Mouse (Mus musculus) MEL (cell line): ENCODE data around the gene Mier2. TPM values are rescaled to one million over a fixed set of nuclear protein-coding genes. Genes with fewer than 3 reads are reported as not detected.

Source experiments
- DNase-seq: peaks from one replicate; pipeline ENCODE4 v3.0.0; 2011; ENCODE audit warnings: low read depth, low spot score
- H3K27ac ChIP-seq: 2 replicates; pipeline ENCODE4 v1.5.1; 2012; ENCODE audit warnings: low read depth, mild to moderate bottlenecking, control low read depth, low read length, moderate library complexity; ENCODE audit not compliant: control insufficient read depth
- H3K27me3 ChIP-seq, 2 experiments: fragments of 150-350 bp in 1 of 2; sonication (generic) in 1 of 2; 2 replicates each; pipeline ENCODE4 v1.6.1; 2012; ENCODE audit warnings: low read length in 2 of 2, mild to moderate bottlenecking in 2 of 2, improper control_type of control experiment in 1 of 2, moderate library complexity in 1 of 2; ENCODE audit not compliant: insufficient read depth in 2 of 2, control insufficient read depth in 1 of 2
- H3K36me3 ChIP-seq, 2 experiments: 2 replicates each; pipeline ENCODE4 v1.6.1; 2012 to 2014; ENCODE audit warnings: low read length in 2 of 2, improper control_type of control experiment in 1 of 2, inconsistent platforms in 1 of 2, mild to moderate bottlenecking in 1 of 2; ENCODE audit not compliant: insufficient read depth in 2 of 2, control insufficient read depth in 1 of 2
- H3K4me1 ChIP-seq, 2 experiments: fragments of 150-350 bp in 1 of 2; sonication (generic) in 1 of 2; 2 replicates each; pipeline ENCODE4 v1.6.1; 2012; ENCODE audit warnings: low read length in 2 of 2, improper control_type of control experiment in 1 of 2, mild to moderate bottlenecking in 1 of 2; ENCODE audit not compliant: insufficient read depth in 2 of 2, control insufficient read depth in 1 of 2
- H3K4me3 ChIP-seq, 2 experiments: fragments of 150-350 bp in 1 of 2; sonication (generic) in 1 of 2; 2 replicates each; pipeline ENCODE4 v1.5.1; 2012; ENCODE audit warnings: low read depth in 2 of 2, low read length in 2 of 2, mild to moderate bottlenecking in 2 of 2, moderate library complexity in 2 of 2, control low read depth in 1 of 2, improper control_type of control experiment in 1 of 2; ENCODE audit not compliant: control insufficient read depth in 1 of 2, insufficient read depth in 1 of 2
- H3K79me2 ChIP-seq: 2 replicates; pipeline ENCODE4 v1.6.1; 2012; ENCODE audit warnings: mild to moderate bottlenecking, low read length, moderate library complexity; ENCODE audit not compliant: control insufficient read depth, poor library complexity, insufficient read depth
- H3K9ac ChIP-seq: 2 replicates; pipeline ENCODE4 v1.6.1; 2012; ENCODE audit warnings: low read depth, mild to moderate bottlenecking, control low read depth, low read length, moderate library complexity; ENCODE audit not compliant: control insufficient read depth, poor library complexity, severe bottlenecking
- H3K9me3 ChIP-seq: fragments of 150-350 bp; sonication (generic); replicated peaks from 2 replicates; pipeline ENCODE4 v1.6.1; 2012; ENCODE audit warnings: mild to moderate bottlenecking, low read length, improper control_type of control experiment, moderate library complexity; ENCODE audit not compliant: insufficient read depth
- CHD2 ChIP-seq: IDR thresholded peaks from 2 replicates; pipeline ENCODE4 v1.6.1; 2011; ENCODE audit warnings: low read length, improper control_type of control experiment
- GABPA ChIP-seq: IDR thresholded peaks from 2 replicates; pipeline ENCODE4 v1.6.1; 2012; ENCODE audit warnings: low read depth, mild to moderate bottlenecking, inconsistent platforms, low read length, improper control_type of control experiment, moderate library complexity
- HCFC1 ChIP-seq: IDR thresholded peaks from 2 replicates; pipeline ENCODE4 v1.6.1; 2012; ENCODE audit warnings: low read depth, mild to moderate bottlenecking, inconsistent platforms, low read length, improper control_type of control experiment, moderate library complexity
- KAT2A ChIP-seq: conservative IDR thresholded peaks from 2 replicates; pipeline ENCODE4 v1.6.1; 2012; ENCODE audit warnings: low read depth, low read length, improper control_type of control experiment, inconsistent platforms
- MAX ChIP-seq: IDR thresholded peaks from 2 replicates; pipeline ENCODE4 v1.6.1; 2011; ENCODE audit warnings: low read length, improper control_type of control experiment
- MAZ ChIP-seq: IDR thresholded peaks from 2 replicates; pipeline ENCODE4 v1.6.1; 2012; ENCODE audit warnings: low read depth, mild to moderate bottlenecking, inconsistent platforms, low read length, improper control_type of control experiment
- MYC ChIP-seq: IDR thresholded peaks from 2 replicates; pipeline ENCODE4 v1.6.1; 2011; ENCODE audit warnings: low read depth, mild to moderate bottlenecking, low read length, improper control_type of control experiment, moderate library complexity
- NELFE ChIP-seq: IDR thresholded peaks from 2 replicates; pipeline ENCODE4 v1.6.1; 2011; ENCODE audit warnings: low read depth, low read length, improper control_type of control experiment
- NRF1 ChIP-seq: IDR thresholded peaks from 2 replicates; pipeline ENCODE4 v1.6.1; 2014; ENCODE audit warnings: low read depth, mild to moderate bottlenecking, inconsistent platforms, low read length, improper control_type of control experiment, moderate library complexity; ENCODE audit not compliant: poor library complexity, insufficient read depth, severe bottlenecking
- POLR2A ChIP-seq, 2 experiments: IDR thresholded peaks; 2 replicates each; pipeline ENCODE4 v1.6.1; 2011 to 2012; ENCODE audit warnings: low read length in 2 of 2, mild to moderate bottlenecking in 2 of 2, control low read depth in 1 of 2, improper control_type of control experiment in 1 of 2, low read depth in 1 of 2, moderate library complexity in 1 of 2; ENCODE audit not compliant: control insufficient read depth in 1 of 2, insufficient read depth in 1 of 2, poor library complexity in 1 of 2
- POLR2AphosphoS5 ChIP-seq: IDR thresholded peaks from 2 replicates; pipeline ENCODE4 v1.6.1; 2012; ENCODE audit warnings: low read depth, borderline replicate concordance, mild to moderate bottlenecking, inconsistent platforms, low read length, moderate library complexity, mixed read lengths
- RCOR1 ChIP-seq: IDR thresholded peaks from 2 replicates; pipeline ENCODE4 v1.6.1; 2012; ENCODE audit warnings: low read depth, mild to moderate bottlenecking, inconsistent platforms, low read length, improper control_type of control experiment
- SMC3 ChIP-seq: IDR thresholded peaks from 2 replicates; pipeline ENCODE4 v1.6.1; 2011; ENCODE audit warnings: low read depth, low read length, improper control_type of control experiment
- TCF12 ChIP-seq: IDR thresholded peaks from 2 replicates; pipeline ENCODE4 v1.6.1; 2014; ENCODE audit warnings: low read depth, mild to moderate bottlenecking, inconsistent platforms, low read length, improper control_type of control experiment, moderate library complexity
- ZKSCAN1 ChIP-seq: IDR thresholded peaks from 2 replicates; pipeline ENCODE4 v1.6.1; 2012; ENCODE audit warnings: low read depth, mild to moderate bottlenecking, inconsistent platforms, low read length, improper control_type of control experiment, moderate library complexity
- polyA plus RNA-seq, 2 experiments: library from polyadenylated mRNA; stranded (reverse) in 1 of 2; unstranded in 1 of 2; fragments of >175 nt in 1 of 2; fragments of >200 nt in 1 of 2; gene quantifications; 2 replicates each; pipeline versions ENCODE4 v1.2.1 to v1.2.4; 2012; ENCODE audit warnings: low replicate concordance in 2 of 2, low read depth in 1 of 2; ENCODE audit not compliant: insufficient read length in 2 of 2, insufficient read depth in 1 of 2, missing spikeins in 1 of 2
- total RNA-seq: library from RNA; depleted of rRNA; stranded (reverse); fragments of 300-350 nt; gene quantifications from 2 replicates; pipeline ENCODE4 v1.2.3, GENCODE M21; 2012; rRNA removed

Mier2 gene
- total RNA-seq: 19.8 and 24.8 TPM in 2 replicates
- polyA plus RNA-seq: 10 to 100 TPM in 1 of 2 experiments, not detected in 1; 36.2 TPM

DNA sequence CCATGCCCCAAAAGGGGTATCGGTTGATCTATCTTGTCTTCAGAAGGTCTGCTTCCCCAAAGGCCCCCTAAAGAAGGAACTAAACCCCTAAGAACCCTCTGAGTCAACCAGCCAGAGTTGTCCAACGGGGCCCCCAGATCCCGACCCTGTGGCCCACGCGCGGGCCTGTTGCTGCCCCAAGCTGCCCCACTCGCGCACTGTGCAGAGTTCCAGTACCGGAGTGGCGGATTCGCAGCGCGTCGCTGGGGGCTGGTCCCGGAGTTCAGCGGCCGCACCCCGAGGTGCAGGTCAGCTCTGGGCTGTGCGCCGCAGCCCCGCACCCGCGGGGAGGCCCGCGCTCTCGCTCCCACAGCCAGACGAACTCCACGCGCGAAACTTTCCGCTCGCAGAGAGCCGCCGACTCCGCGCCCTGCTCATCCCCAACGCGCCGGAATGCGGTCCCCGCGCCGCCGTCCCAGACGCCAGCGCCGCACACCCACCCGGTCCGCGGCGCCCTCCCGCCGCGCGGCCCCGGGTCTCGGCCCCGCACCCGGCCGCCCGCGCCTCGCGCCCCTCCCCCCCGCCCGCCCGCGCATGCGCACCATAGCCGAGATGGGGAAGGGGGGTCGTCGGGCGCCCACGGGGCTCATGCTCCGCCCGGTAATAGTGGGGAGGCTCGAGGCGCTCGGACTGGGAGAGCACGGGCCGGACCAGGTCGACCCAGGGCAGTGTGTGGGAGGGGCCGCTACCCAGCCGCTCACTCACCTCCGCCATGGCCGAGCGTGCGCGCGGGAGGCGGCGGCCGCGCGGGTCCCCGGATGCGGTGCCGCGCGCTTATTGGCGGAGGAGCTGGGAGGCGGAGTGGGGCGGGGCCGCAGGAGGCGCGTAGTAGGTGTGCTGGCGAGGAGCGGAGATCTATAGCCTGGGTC is at the start of gene Mier2:
Gene Mier2 (minus strand): TSS at position 870 of the 908 bp plus-strand sequence.
- DNase-seq: peak; percentile 72
- Histone ChIP-seq H3K9ac (peak within 1 kb of the TSS; percentile 87), H3K4me3 (peak within 1 kb of the TSS; percentile 65 to 81)

DNA sequence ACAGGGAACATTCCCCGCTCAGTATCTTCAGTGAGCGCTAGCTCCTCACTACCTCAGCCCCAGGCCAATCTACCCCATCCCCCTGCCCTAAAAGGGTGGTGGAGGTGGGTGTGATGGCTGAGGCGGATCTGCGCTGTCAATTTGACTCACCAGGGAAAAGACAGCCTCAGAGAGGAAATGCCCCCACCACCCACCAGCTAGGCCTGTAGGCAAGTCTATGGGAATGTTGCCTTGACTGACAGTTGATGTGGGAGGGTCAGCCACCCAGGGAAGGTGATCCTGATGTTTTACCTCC is 42.9 kb upstream of the Mier2 start:
- no peaks in the 10 kb centered on the region for H3K9me3 ChIP-seq
- no peak overlapping the region for H3K27ac ChIP-seq
- H3K79me2 ChIP-seq: no peaks in the 10 kb centered on the region
- TF ChIP-seq MAX: no peak
- no peak for TF ChIP-seq POLR2A (IDR thresholded peaks at IDR 0.05; ENCODE audit: control insufficient read depth in 1 of 2, insufficient read depth in 1 of 2, low read depth in 1 of 2, low read length in 2 of 2, poor library complexity in 1 of 2)
- TF ChIP-seq NELFE: no peak
- TF ChIP-seq RCOR1: no peak
- no peak for TF ChIP-seq TCF12
- no peak for TF ChIP-seq ZKSCAN1
- no peak for TF ChIP-seq POLR2AphosphoS5
- TF ChIP-seq CHD2: no peak
- TF ChIP-seq SMC3: no peak
- TF ChIP-seq GABPA: no peak
- TF ChIP-seq, all 39 proteins: peak for 0
- Histone ChIP-seq H3K4me3 (no peak overlapping the region), H3K27me3 (no peaks in the 10 kb centered on the region; a peak in 2 of 4 replicates), H3K4me1 (peaks cover 4 to 10% of the 10 kb centered on the region in 2 experiments), H3K36me3 (peaks cover 0 to 5% of the 10 kb centered on the region in 2 experiments; a peak in 2 of 4 replicates), H3K9ac (no peak overlapping the region)
- DNase-seq: no peak

More for the DNA sequence above, at the start of gene Mier2:
- H3K4me1 ChIP-seq: peaks cover 0 to 7% of the 10 kb centered on the region in 2 experiments; a peak in 1 of 4 replicates
- peaks cover 0 to 2% of the 10 kb centered on the region in 2 experiments; a peak in 1 of 4 replicates for H3K36me3 ChIP-seq
- peak within 1 kb of the TSS; percentile 26; the same call in 1 of the 2 replicates for H3K27ac ChIP-seq
- TF ChIP-seq POLR2A (IDR thresholded peaks at IDR 0.05; ENCODE audit: control insufficient read depth in 1 of 2, insufficient read depth in 1 of 2, low read depth in 1 of 2, low read length in 2 of 2, poor library complexity in 1 of 2) (peak; percentile 48 to 62; a peak in 2 of 4 replicates), NRF1 (peak; percentile 70), KAT2A (no peak), HCFC1 (0 out of 2 replicates have a peak, but pooled peaks have one; percentile 48), NELFE (peak; percentile 61), GABPA (no peak), MYC (no peak), ZKSCAN1 (peak; percentile 99), MAZ (0 out of 2 replicates have a peak, but pooled peaks have one; percentile 4)
- peaks cover 24% of the 10 kb centered on the region for H3K79me2 ChIP-seq
- no peaks in the 10 kb centered on the region for H3K27me3 ChIP-seq
- H3K9me3 ChIP-seq: no peaks in the 10 kb centered on the region
